26 mouse cellular contexts compared by ENCODE assay signal in genomic region chr17:58919927-58920326, GRCm38 (mm10).
DNase-seq lines count a peak whose midpoint lies in the region; ATAC-seq and TF ChIP-seq lines count a peak whose summit lies in the region.
"Had no signal": no experiment of that assay in that cellular context is flagged by ENCODE, and none has a peak within 500 bp of the region (broad histone marks: within the 10 kb centered on the region; RNA-seq: fewer than 3 reads in every experiment).

No protein-coding gene starts in this region.

- no peak for TF ChIP-seq POLR2A in MEL (IDR thresholded peaks at IDR 0.05; ENCODE audit: control insufficient read depth in 1 of 2, insufficient read depth in 1 of 2, low read depth in 1 of 2, low read length in 2 of 2, poor library complexity in 1 of 2)

- H3K36me3 ChIP-seq in hindbrain, embryonic 10.5 days: no peaks in the 10 kb centered on the region
- H3K36me3 ChIP-seq in hindbrain, embryonic 16.5 days (ENCODE audit: control insufficient read depth, insufficient read depth, low read length): no peaks in the 10 kb centered on the region
- peaks cover 0 to 35% of the 10 kb centered on the region in 2 experiments; a peak in 2 of 4 replicates for H3K36me3 ChIP-seq in MEL (ENCODE audit: control insufficient read depth in 1 of 2, insufficient read depth in 2 of 2, low read length in 2 of 2)
- H3K36me3 ChIP-seq in forebrain, embryonic 14.5 days (ENCODE audit: control insufficient read depth, insufficient read depth, low read length): no peaks in the 10 kb centered on the region
- H3K36me3 ChIP-seq: embryonic facial prominence, embryonic 13.5 days; embryonic facial prominence, embryonic 15.5 days; forebrain, embryonic 10.5 days; forebrain, embryonic 12.5 days; forebrain, embryonic 15.5 days; G1E had no signal

- peaks cover 26% of the 10 kb centered on the region for H3K4me1 ChIP-seq in hindbrain, embryonic 10.5 days (replicated peaks)
- H3K4me1 ChIP-seq in hindbrain, embryonic 16.5 days (ENCODE audit: control insufficient read depth, insufficient read depth, low read depth, low read length): peaks cover 3% of the 10 kb centered on the region; the same call in 1 of the 2 replicates
- H3K4me1 ChIP-seq in MEL (ENCODE audit: control insufficient read depth in 1 of 2, insufficient read depth in 2 of 2, low read length in 2 of 2): peaks cover 7 to 27% of the 10 kb centered on the region in 2 experiments
- H3K4me1 ChIP-seq in forebrain, embryonic 14.5 days (ENCODE audit: control insufficient read depth, insufficient read depth, low read length): no peaks in the 10 kb centered on the region
- H3K4me1 ChIP-seq: embryonic facial prominence, embryonic 13.5 days; embryonic facial prominence, embryonic 15.5 days had no signal

- DNase-seq in hindbrain, embryonic 10.5 days (ENCODE audit: low spot score): no peak
- no peak for DNase-seq in MEL (ENCODE audit: low read depth, low spot score)
- peak; percentile 70 for DNase-seq in retina, embryonic 14.5 days (ENCODE audit: low spot score)
- no peak for DNase-seq in gastrocnemius, postnatal 14 days
- no peak for DNase-seq in forebrain, embryonic 14.5 days (ENCODE audit: low spot score)
- DNase-seq: adrenal gland, adult 2 months; adrenal gland, postnatal 10 days; adrenal gland, postnatal 25 days; B cell, adult 2 months; cerebellum, adult 11-12 months; cerebellum, adult 2 months; cerebellum, adult 9-10 months; cerebellum, postnatal 10 days; cerebellum, postnatal 25 days; embryo, embryonic 11 days; forebrain, postnatal 0 days had no signal

- H3K4me2 ChIP-seq in hindbrain, embryonic 16.5 days (ENCODE audit: low read length): no peak overlapping the region
- no peak overlapping the region for H3K4me2 ChIP-seq in forebrain, embryonic 14.5 days (ENCODE audit: low read length)

- no peak for TF ChIP-seq CTCF in MEL (IDR thresholded peaks at IDR 0.05 in 2 of 3, conservative IDR thresholded peaks at IDR 0.05 in 1 of 3; ENCODE audit: control insufficient read depth in 1 of 3, insufficient read depth in 1 of 3, low read depth in 2 of 3, low read length in 3 of 3, poor library complexity in 1 of 3, severe bottlenecking in 1 of 3)

- WGBS in hindbrain, embryonic 10.5 days: 52% methylated on average over 4 of the region's 4 CpGs
- WGBS in hindbrain, embryonic 16.5 days: 30% methylated on average over 4 of the region's 4 CpGs
- 21% methylated on average over 4 of the region's 4 CpGs for WGBS in forebrain, embryonic 14.5 days

- H3K9ac ChIP-seq in hindbrain, embryonic 16.5 days (ENCODE audit: low read depth, low read length): no peak overlapping the region
- H3K9ac ChIP-seq in MEL (ENCODE audit: control insufficient read depth, low read depth, low read length, poor library complexity, severe bottlenecking): no peak overlapping the region
- no peak overlapping the region for H3K9ac ChIP-seq in forebrain, embryonic 14.5 days (ENCODE audit: low read length)
- H3K9ac ChIP-seq: embryonic facial prominence, embryonic 13.5 days; embryonic facial prominence, embryonic 15.5 days; forebrain, embryonic 12.5 days; forebrain, embryonic 15.5 days; forebrain, postnatal 0 days had no signal

- no peaks in the 10 kb centered on the region for H3K79me2 ChIP-seq in MEL (ENCODE audit: control insufficient read depth, insufficient read depth, low read length, poor library complexity)

- H3K4me3 ChIP-seq in hindbrain, embryonic 10.5 days: no peak overlapping the region
- no peak overlapping the region for H3K4me3 ChIP-seq in hindbrain, embryonic 16.5 days (ENCODE audit: low read length)
- no peak overlapping the region for H3K4me3 ChIP-seq in MEL (ENCODE audit: control insufficient read depth in 1 of 2, insufficient read depth in 1 of 2, low read depth in 2 of 2, low read length in 2 of 2)
- H3K4me3 ChIP-seq in forebrain, embryonic 14.5 days (ENCODE audit: low read depth, low read length): no peak overlapping the region
- H3K4me3 ChIP-seq: embryonic facial prominence, embryonic 15.5 days; erythroblast, embryonic 14.5 days; forebrain, embryonic 12.5 days; forebrain, embryonic 15.5 days had no signal

- H3K27me3 ChIP-seq in hindbrain, embryonic 10.5 days (ENCODE audit: insufficient read depth, poor library complexity, severe bottlenecking): no peaks in the 10 kb centered on the region
- no peaks in the 10 kb centered on the region for H3K27me3 ChIP-seq in hindbrain, embryonic 16.5 days (replicated peaks; ENCODE audit: control insufficient read depth, insufficient read depth, low read length)
- H3K27me3 ChIP-seq in MEL (ENCODE audit: control insufficient read depth in 1 of 2, insufficient read depth in 2 of 2, low read length in 2 of 2): no peaks in the 10 kb centered on the region
- no peaks in the 10 kb centered on the region for H3K27me3 ChIP-seq in forebrain, embryonic 14.5 days (replicated peaks; ENCODE audit: control insufficient read depth, insufficient read depth, low read length)
- H3K27me3 ChIP-seq: CH12.LX; embryonic facial prominence, embryonic 13.5 days; embryonic facial prominence, embryonic 15.5 days; forebrain, embryonic 12.5 days; forebrain, embryonic 15.5 days had no signal

- peak overlapping the region; percentile 80; the same call in 1 of the 2 replicates for H3K27ac ChIP-seq in hindbrain, embryonic 10.5 days
- H3K27ac ChIP-seq in hindbrain, embryonic 16.5 days (ENCODE audit: low read depth, low read length): no peak overlapping the region
- no peak overlapping the region for H3K27ac ChIP-seq in MEL (ENCODE audit: control insufficient read depth, low read depth, low read length)
- H3K27ac ChIP-seq in forebrain, embryonic 14.5 days (ENCODE audit: low read depth, low read length): no peak overlapping the region
- H3K27ac ChIP-seq: embryonic facial prominence, embryonic 13.5 days; embryonic facial prominence, embryonic 15.5 days; forebrain, embryonic 12.5 days; forebrain, embryonic 15.5 days had no signal

- TF ChIP-seq RAD21 in MEL (IDR thresholded peaks at IDR 0.05; ENCODE audit: low read depth, low read length): no peak

- no peak for TF ChIP-seq EP300 in MEL (IDR thresholded peaks at IDR 0.05; ENCODE audit: low read depth in 1 of 2, low read length in 2 of 2)

- no peaks in the 10 kb centered on the region for H3K9me3 ChIP-seq in hindbrain, embryonic 10.5 days
- H3K9me3 ChIP-seq in hindbrain, embryonic 16.5 days (ENCODE audit: control insufficient read depth, low read length): no peaks in the 10 kb centered on the region
- H3K9me3 ChIP-seq in MEL (replicated peaks; ENCODE audit: insufficient read depth, low read length): no peaks in the 10 kb centered on the region
- H3K9me3 ChIP-seq in forebrain, embryonic 14.5 days (replicated peaks; ENCODE audit: control insufficient read depth, low read length): no peaks in the 10 kb centered on the region
- H3K9me3 ChIP-seq: embryonic facial prominence, embryonic 13.5 days; embryonic facial prominence, embryonic 15.5 days; forebrain, embryonic 10.5 days; forebrain, embryonic 12.5 days; forebrain, embryonic 15.5 days had no signal

- ATAC-seq in hindbrain, embryonic 16.5 days: no peak
- ATAC-seq in forebrain, embryonic 14.5 days: no peak
- ATAC-seq: CD4-positive, CD25-positive, alpha-beta regulatory T cell, adult 4 months had no signal

- intact Hi-C loops in gastrocnemius, postnatal 14 days (cut with DNase I; ENCODE audit: low total_unique reads): no loop called here

TF ChIP-seq in MEL, 35 proteins besides CTCF, POLR2A, EP300 and RAD21:
- TF ChIP-seq GATA1 (IDR thresholded peaks at IDR 0.05; ENCODE audit: low read depth, low read length): peak; percentile 57; the same call in 1 of the 2 replicates
- no peak for TF ChIP-seq NELFE (IDR thresholded peaks at IDR 0.05; ENCODE audit: low read depth, low read length)
